Mouse (Mus musculus): ENCODE measurements around the gene Txlna. TPM values are rescaled to one million over a fixed set of nuclear protein-coding genes. Genes with fewer than 3 reads are reported as not detected.

Txlna gene
- polyA plus RNA-seq, 1 experiment from 2014 or later: 14.0 TPM

DNA sequence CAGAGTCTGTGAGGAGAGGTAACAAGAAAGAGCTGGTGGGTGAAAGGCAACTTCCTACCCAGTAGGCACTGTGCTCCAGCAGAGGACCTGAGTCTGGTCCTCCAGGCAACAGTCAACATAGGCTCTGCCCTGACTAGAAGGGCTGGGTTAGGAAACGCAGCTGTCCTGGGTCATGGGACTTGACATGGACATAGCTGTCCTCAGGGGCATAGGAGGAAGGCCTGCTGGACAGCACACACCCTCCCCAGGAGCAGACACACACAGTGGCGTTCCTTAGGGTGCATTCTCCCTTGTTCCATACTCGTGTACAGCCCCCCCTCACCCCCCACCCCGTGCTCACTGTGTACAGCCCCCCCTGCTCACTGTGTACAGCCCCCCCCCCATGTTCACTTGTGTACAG is 30.4 kb downstream of the Txlna start:
- ATAC-seq: no peak
- H3K4me2 ChIP-seq (ENCODE audit: low read depth, low read length): no peak overlapping the region
- no peak overlapping the region for H3K4me3 ChIP-seq (ENCODE audit: low read depth, low read length)
- no peak for TF ChIP-seq CTCF (IDR thresholded peaks at IDR 0.05; ENCODE audit: low read depth)
- no peak for TF ChIP-seq EP300 (IDR thresholded peaks at IDR 0.05; ENCODE audit: low read depth)
- H3K27me3 ChIP-seq (ENCODE audit: insufficient read depth, low read length): no peaks in the 10 kb centered on the region
- WGBS (ENCODE audit: insufficient replicate concordance): 60% methylated on average over 4 of the region's 4 CpGs
- no peaks in the 10 kb centered on the region for H3K9me3 ChIP-seq (ENCODE audit: low read length)
- H3K9ac ChIP-seq (replicated peaks): no peak overlapping the region
- no peak for DNase-seq
- peaks cover 26% of the 10 kb centered on the region for H3K36me3 ChIP-seq (replicated peaks; ENCODE audit: insufficient read depth, low read length)
- H3K4me1 ChIP-seq (ENCODE audit: insufficient read depth): peaks cover 5% of the 10 kb centered on the region; the same call in 1 of the 2 replicates
- no peak overlapping the region for H3K27ac ChIP-seq (ENCODE audit: low read depth)

DNA sequence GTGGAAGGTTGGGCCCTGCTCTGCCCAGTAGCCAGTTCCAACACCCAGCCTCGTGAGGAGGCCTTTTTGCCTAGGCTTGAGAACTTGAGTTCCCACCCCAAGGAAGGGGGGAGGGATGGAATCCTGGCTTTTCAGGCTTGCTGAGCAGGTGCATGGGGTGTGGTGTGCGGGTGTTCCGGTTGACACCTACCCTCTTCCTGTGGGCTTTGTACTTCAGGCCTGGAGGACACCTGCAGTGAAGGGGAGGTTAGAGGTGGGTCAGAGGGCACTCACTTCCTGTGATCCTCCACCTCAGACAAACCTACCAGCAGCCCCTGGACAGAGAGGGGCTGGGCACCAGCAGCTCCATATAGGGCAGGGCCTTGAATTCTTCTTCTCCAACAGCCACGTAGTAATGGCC is 30.8 kb downstream of the Txlna start:
- peaks cover 29% of the 10 kb centered on the region for H3K36me3 ChIP-seq (replicated peaks; ENCODE audit: insufficient read depth, low read length)
- H3K9me3 ChIP-seq (ENCODE audit: low read length): no peaks in the 10 kb centered on the region
- TF ChIP-seq EP300 (IDR thresholded peaks at IDR 0.05; ENCODE audit: low read depth) (no peak), CTCF (IDR thresholded peaks at IDR 0.05; ENCODE audit: low read depth) (no peak)
- H3K4me3 ChIP-seq (ENCODE audit: low read depth, low read length): no peak overlapping the region
- H3K4me1 ChIP-seq (ENCODE audit: insufficient read depth): peaks cover 5% of the 10 kb centered on the region; the same call in 1 of the 2 replicates
- ATAC-seq: no peak
- no peaks in the 10 kb centered on the region for H3K27me3 ChIP-seq (ENCODE audit: insufficient read depth, low read length)
- no peak overlapping the region for H3K9ac ChIP-seq (replicated peaks)
- DNase-seq: no peak
- 76% methylated on average over 4 of the region's 4 CpGs for WGBS (ENCODE audit: insufficient replicate concordance)
- H3K4me2 ChIP-seq (ENCODE audit: low read depth, low read length): no peak overlapping the region
- H3K27ac ChIP-seq (ENCODE audit: low read depth): no peak overlapping the region

DNA sequence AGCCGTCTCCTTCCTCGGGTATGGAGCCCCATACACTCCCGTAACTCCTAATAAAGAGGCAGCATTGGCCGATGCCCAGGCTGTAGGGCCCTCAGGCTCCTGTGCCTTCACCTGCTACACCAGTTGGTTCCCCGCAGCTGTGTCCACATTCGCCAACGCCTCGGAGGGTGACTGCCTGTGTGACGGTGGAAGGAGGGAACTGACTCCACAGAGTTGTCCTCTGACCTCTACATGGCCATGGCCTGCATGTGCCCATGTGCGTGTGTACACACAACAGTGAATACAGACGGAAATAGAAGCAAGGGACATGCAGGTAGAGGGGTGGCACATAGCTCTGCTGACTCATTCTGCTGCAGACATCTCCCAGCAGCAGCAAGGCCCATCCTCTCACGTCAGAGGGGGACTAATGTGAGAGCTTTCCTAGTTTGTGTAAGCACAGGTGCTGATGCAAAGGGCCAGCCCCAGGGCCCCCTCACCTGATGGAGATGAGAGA is 31.7 kb downstream of the Txlna start:
- 77% methylated on average over 12 of the region's 12 CpGs for WGBS (ENCODE audit: insufficient replicate concordance)

DNA sequence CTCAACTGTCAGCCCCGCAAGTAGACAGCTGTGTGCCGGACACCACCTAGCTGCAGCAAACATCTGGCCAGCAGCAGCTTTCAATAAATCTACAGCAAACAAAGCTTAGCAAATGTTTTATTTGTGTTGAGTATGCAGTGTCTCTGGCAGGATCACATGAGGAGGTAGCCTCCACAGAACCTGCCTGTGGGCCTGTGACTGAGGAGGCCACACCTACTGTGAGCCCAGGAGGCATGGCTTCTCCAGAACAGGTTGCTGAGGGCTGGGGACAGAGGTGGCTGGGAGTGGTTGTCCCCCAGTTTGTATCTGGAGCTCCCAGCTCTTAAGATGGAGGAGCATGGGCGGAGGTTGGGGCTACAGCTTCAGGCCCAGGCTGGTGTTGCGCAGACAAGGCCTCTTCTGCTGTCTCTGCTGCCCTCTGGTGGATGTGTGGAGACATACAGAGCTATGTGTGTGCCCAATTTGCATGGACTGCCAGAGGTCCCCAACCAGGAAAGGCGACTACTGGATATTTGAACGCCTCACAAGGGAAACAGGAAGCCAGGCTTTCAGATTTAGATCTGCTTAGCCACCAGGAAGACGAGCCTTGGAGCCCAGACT is 32.3 kb downstream of the Txlna start:
- H3K9me3 ChIP-seq (ENCODE audit: low read length): no peaks in the 10 kb centered on the region
- WGBS (ENCODE audit: insufficient replicate concordance): 39% methylated on average over 7 of the region's 7 CpGs
- DNase-seq: peak; percentile 88
- H3K4me3 ChIP-seq (ENCODE audit: low read depth, low read length): no peak overlapping the region
- peaks cover 5% of the 10 kb centered on the region; the same call in 1 of the 2 replicates for H3K4me1 ChIP-seq (ENCODE audit: insufficient read depth)
- H3K27me3 ChIP-seq (ENCODE audit: insufficient read depth, low read length): no peaks in the 10 kb centered on the region
- H3K4me2 ChIP-seq (ENCODE audit: low read depth, low read length): no peak overlapping the region
- peak overlapping the region; percentile 55; the same call in 1 of the 2 replicates for H3K27ac ChIP-seq (ENCODE audit: low read depth)
- H3K9ac ChIP-seq (replicated peaks): no peak overlapping the region
- peaks cover 44% of the 10 kb centered on the region for H3K36me3 ChIP-seq (replicated peaks; ENCODE audit: insufficient read depth, low read length)
- TF ChIP-seq EP300 (IDR thresholded peaks at IDR 0.05; ENCODE audit: low read depth): no peak
- peak; percentile 97 for TF ChIP-seq CTCF (IDR thresholded peaks at IDR 0.05; ENCODE audit: low read depth)
- ATAC-seq: peak; percentile 91

More for the DNA sequence above, 31.7 kb downstream of the Txlna start:
- ATAC-seq (no peak; the same call in 1 of the 2 replicates), DNase-seq (no peak)
- Histone ChIP-seq H3K4me2 (ENCODE audit: low read depth, low read length) (no peak overlapping the region), H3K9me3 (ENCODE audit: low read length) (no peaks in the 10 kb centered on the region), H3K4me1 (ENCODE audit: insufficient read depth) (peaks cover 5% of the 10 kb centered on the region; the same call in 1 of the 2 replicates), H3K27ac (ENCODE audit: low read depth) (no peak overlapping the region), H3K9ac (replicated peaks) (no peak overlapping the region), H3K36me3 (replicated peaks; ENCODE audit: insufficient read depth, low read length) (peaks cover 37% of the 10 kb centered on the region), H3K4me3 (ENCODE audit: low read depth, low read length) (no peak overlapping the region), H3K27me3 (ENCODE audit: insufficient read depth, low read length) (no peaks in the 10 kb centered on the region)
- TF ChIP-seq CTCF (IDR thresholded peaks at IDR 0.05; ENCODE audit: low read depth) (no peak), EP300 (IDR thresholded peaks at IDR 0.05; ENCODE audit: low read depth) (no peak)

- ATAC-seq (peak; percentile 94), DNase-seq (peak; percentile 88)
- H3K4me1 ChIP-seq (ENCODE audit: insufficient read depth): peaks cover 23% of the 10 kb centered on the region
- no peaks in the 10 kb centered on the region for H3K27me3 ChIP-seq (ENCODE audit: insufficient read depth, low read length)
- under 1% methylated on average over 63 of the region's 74 CpGs for WGBS (ENCODE audit: insufficient replicate concordance)
- peaks cover 44% of the 10 kb centered on the region for H3K36me3 ChIP-seq (replicated peaks; ENCODE audit: insufficient read depth, low read length)
- H3K9me3 ChIP-seq (ENCODE audit: low read length): no peaks in the 10 kb centered on the region
- H3K27ac ChIP-seq (ENCODE audit: low read depth): peak within 1 kb of the TSS; percentile 75
- peak within 1 kb of the TSS; percentile 79 for H3K4me3 ChIP-seq (ENCODE audit: low read depth, low read length)
- peak within 1 kb of the TSS; percentile 99 for H3K4me2 ChIP-seq (ENCODE audit: low read depth, low read length)
- TF ChIP-seq EP300 (IDR thresholded peaks at IDR 0.05; ENCODE audit: low read depth) (peak; percentile 34; the same call in 1 of the 2 replicates), CTCF (IDR thresholded peaks at IDR 0.05; ENCODE audit: low read depth) (peak; percentile 23; the same call in 1 of the 2 replicates)
- peak within 1 kb of the TSS; percentile 83 for H3K9ac ChIP-seq (replicated peaks)
Observed at GRCm38 (mm10) chr4:129600233-129601158, 40.4 kb downstream of the Txlna start, which contains the start of the genes Eif3i and Tmem234. Gene Eif3i (minus strand): TSS chr4:129600648. Gene Tmem234 (plus strand): TSS chr4:129600668.

- DNase-seq: peak; percentile 43
- peak; percentile 79 for ATAC-seq
- Histone ChIP-seq H3K27ac (ENCODE audit: low read depth) (peak overlapping the region; percentile 57; the same call in 1 of the 2 replicates), H3K9me3 (ENCODE audit: low read length) (no peaks in the 10 kb centered on the region), H3K4me2 (ENCODE audit: low read depth, low read length) (peak overlapping the region; percentile 48; the same call in 1 of the 2 replicates), H3K4me1 (ENCODE audit: insufficient read depth) (peaks cover 23% of the 10 kb centered on the region; the same call in 1 of the 2 replicates), H3K4me3 (ENCODE audit: low read depth, low read length) (no peak overlapping the region), H3K36me3 (replicated peaks; ENCODE audit: insufficient read depth, low read length) (peaks cover 29% of the 10 kb centered on the region), H3K9ac (replicated peaks) (no peak overlapping the region), H3K27me3 (ENCODE audit: insufficient read depth, low read length) (no peaks in the 10 kb centered on the region)
- 51% methylated on average over 4 of the region's 4 CpGs for WGBS (ENCODE audit: insufficient replicate concordance)
- peak; percentile 91 for TF ChIP-seq EP300 (IDR thresholded peaks at IDR 0.05; ENCODE audit: low read depth)
- no peak for TF ChIP-seq CTCF (IDR thresholded peaks at IDR 0.05; ENCODE audit: low read depth)
Observed at GRCm38 (mm10) chr4:129588865-129589264, 52.0 kb downstream of the Txlna start.
